Mouse (Mus musculus): ENCODE measurements around the gene Pate3. TPM values are rescaled to one million over a fixed set of nuclear protein-coding genes. Genes with fewer than 3 reads are reported as not detected.
"Not testable (repeated sequence)": the region's sequence is repeated elsewhere in the genome, so short reads cannot be mapped to it uniquely, and the experiment has no call there.

Gene Pate3
- polyA plus RNA-seq (2015; fragmentation: Nextera tagmentation; extraction: Ambion mirVana), result not detected in 2 replicates

DNA sequence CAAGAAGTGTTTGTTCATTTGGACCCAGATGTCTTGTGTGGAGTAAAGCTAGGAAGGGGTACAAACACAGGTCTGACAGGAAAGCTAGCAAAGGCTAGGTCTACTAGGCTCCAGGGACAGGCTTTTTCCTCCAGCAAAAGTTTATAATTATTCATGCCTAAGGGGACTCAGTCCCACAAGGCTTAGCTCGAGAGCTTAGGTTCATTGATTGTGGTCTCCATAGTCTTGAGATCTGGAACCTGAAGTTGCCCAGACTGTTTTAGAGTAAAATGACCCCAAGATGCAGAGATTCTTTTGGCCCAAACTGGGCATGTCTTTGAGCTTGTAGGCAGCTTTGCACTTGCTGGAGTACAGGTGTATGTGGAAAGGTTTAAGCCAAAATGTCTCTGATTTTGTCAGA is at the start of gene Pate3:
Gene Pate3, minus strand, starts transcription at position 101 of the 400 bp plus-strand sequence.
- no peaks in the 10 kb centered on the region for H3K4me1 ChIP-seq (replicated peaks)
- H3K36me3 ChIP-seq, result no peaks in the 10 kb centered on the region
- ATAC-seq (replicated peaks; ENCODE audit: insufficient number of reproducible peaks, insufficient read depth, low FRiP score, low read depth), result no peak
- H3K27ac ChIP-seq, result no peak within 1 kb of the TSS
- no peaks in the 10 kb centered on the region for H3K9me3 ChIP-seq (replicated peaks)
- no peak within 1 kb of the TSS for H3K4me2 ChIP-seq
- no peak within 1 kb of the TSS for H3K9ac ChIP-seq
- no peak within 1 kb of the TSS for H3K4me3 ChIP-seq
- WGBS, result 58% methylated on average over 1 of the region's 1 CpGs
- H3K27me3 ChIP-seq, result no peaks in the 10 kb centered on the region

DNA sequence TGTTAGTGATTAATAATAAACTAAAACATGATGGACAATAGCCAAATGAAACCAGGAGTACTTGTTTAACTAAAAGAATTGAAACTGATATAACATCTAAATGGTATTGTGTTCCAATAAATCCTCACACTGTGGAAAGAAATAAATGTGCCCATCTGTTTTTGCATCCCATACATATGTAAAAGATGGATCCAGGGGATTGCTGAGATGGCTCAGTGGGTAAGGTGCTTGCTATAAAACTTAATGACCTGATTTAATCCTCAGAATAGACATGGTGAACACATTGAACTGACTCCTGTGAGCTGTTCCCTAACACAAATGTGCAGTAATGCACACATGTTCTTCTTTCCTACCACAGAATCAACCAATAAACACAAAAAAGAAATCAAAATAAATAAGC is 43.9 kb upstream of the Pate3 start:
- no peak overlapping the region for H3K4me3 ChIP-seq
- H3K27ac ChIP-seq, result no peak overlapping the region
- no peak overlapping the region for H3K4me2 ChIP-seq
- no peaks in the 10 kb centered on the region for H3K36me3 ChIP-seq
- no peaks in the 10 kb centered on the region for H3K4me1 ChIP-seq (replicated peaks)
- H3K9ac ChIP-seq, result no peak overlapping the region
- no peak for ATAC-seq (replicated peaks; ENCODE audit: insufficient number of reproducible peaks, insufficient read depth, low FRiP score, low read depth)
- H3K27me3 ChIP-seq, result no peaks in the 10 kb centered on the region
- H3K9me3 ChIP-seq (replicated peaks), result no peaks in the 10 kb centered on the region

DNA sequence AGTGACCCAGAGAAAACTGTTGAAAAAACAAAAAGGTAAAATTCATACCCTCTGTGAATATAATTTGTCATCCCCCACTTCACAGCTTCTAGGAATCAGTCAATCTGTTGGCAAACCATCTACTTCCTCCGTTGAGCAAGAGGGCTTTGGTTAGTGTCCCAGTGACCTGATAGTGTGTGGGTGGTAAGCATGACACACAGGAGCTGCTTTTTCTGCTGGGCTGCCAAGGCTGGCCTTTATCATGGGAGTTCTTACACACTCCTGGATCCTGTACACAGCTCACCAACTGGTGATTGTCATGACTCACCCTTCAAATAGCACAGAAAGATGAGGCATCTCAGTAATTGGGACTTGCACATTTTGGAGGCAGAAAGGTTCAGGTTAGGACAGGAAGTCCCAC is 39.0 kb upstream of the Pate3 start, which contains the start of gene Pate1:
Gene Pate1, minus strand, starts transcription at position 378 of the 400 bp plus-strand sequence.
- WGBS, result 36% methylated on average over 1 of the region's 1 CpGs
- no peaks in the 10 kb centered on the region for H3K36me3 ChIP-seq
- H3K4me1 ChIP-seq (replicated peaks), result no peaks in the 10 kb centered on the region
- no peak for ATAC-seq (replicated peaks; ENCODE audit: insufficient number of reproducible peaks, insufficient read depth, low FRiP score, low read depth)
- no peaks in the 10 kb centered on the region for H3K9me3 ChIP-seq (replicated peaks)
- no peak within 1 kb of the TSS for H3K9ac ChIP-seq
- no peak within 1 kb of the TSS for H3K4me2 ChIP-seq
- H3K27ac ChIP-seq, result no peak within 1 kb of the TSS
- H3K4me3 ChIP-seq, result no peak within 1 kb of the TSS
- no peaks in the 10 kb centered on the region for H3K27me3 ChIP-seq

DNA sequence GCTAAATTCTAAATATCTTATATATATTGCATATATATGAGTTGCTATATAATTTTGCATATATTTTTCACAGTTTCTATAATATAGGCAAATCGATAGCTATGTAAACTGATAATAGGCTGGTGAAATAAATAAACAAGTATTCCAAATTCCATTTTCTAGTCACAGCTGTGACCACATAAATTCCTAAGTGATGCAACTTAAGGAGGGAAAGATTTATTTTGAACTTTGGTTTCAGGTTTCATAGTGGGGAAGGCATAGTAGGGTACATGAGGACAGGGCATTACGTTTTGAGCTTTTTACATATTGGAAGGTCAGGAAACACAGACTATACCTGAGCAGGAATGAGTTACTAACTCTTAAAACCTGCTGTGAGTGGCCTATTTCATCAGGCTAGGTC is 25.6 kb upstream of the Pate3 start:
- H3K9ac ChIP-seq, result no peak overlapping the region
- no peak for ATAC-seq (replicated peaks; ENCODE audit: insufficient number of reproducible peaks, insufficient read depth, low FRiP score, low read depth)
- no peaks in the 10 kb centered on the region for H3K9me3 ChIP-seq (replicated peaks)
- no peaks in the 10 kb centered on the region for H3K4me1 ChIP-seq (replicated peaks)
- no peak overlapping the region for H3K4me3 ChIP-seq
- H3K36me3 ChIP-seq, result no peaks in the 10 kb centered on the region
- WGBS, result 66% methylated on average over 2 of the region's 2 CpGs
- H3K27me3 ChIP-seq, result no peaks in the 10 kb centered on the region
- no peak overlapping the region for H3K27ac ChIP-seq
- H3K4me2 ChIP-seq, result no peak overlapping the region

DNA sequence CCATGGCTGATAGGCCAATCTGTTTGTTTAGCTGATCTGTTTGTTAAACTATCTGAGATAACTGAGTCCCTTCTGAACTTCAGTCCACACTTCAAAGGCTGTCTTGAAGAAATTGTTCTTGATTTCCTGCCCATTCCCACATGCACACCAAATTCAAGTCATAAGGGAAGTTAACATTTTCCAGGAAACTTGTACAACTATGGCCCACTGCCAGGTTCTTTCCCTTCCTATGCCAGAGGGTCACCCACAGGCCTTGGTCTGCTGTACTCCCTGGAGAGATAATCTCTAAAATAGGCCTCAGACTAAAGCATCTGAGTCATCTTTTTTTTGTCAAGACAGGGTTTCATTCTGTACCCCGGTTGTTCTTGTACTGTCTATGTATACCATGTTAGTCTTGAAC is 15.0 kb downstream of the Pate3 start:
- no peak for ATAC-seq (replicated peaks; ENCODE audit: insufficient number of reproducible peaks, insufficient read depth, low FRiP score, low read depth)
- Histone ChIP-seq H3K36me3 (no peaks in the 10 kb centered on the region), H3K4me1 (replicated peaks) (no peaks in the 10 kb centered on the region), H3K9ac (no peak overlapping the region), H3K27ac (no peak overlapping the region), H3K4me3 (no peak overlapping the region), H3K4me2 (no peak overlapping the region), H3K9me3 (replicated peaks) (no peaks in the 10 kb centered on the region), H3K27me3 (no peaks in the 10 kb centered on the region)
- 69% methylated on average over 1 of the region's 1 CpGs for WGBS

DNA sequence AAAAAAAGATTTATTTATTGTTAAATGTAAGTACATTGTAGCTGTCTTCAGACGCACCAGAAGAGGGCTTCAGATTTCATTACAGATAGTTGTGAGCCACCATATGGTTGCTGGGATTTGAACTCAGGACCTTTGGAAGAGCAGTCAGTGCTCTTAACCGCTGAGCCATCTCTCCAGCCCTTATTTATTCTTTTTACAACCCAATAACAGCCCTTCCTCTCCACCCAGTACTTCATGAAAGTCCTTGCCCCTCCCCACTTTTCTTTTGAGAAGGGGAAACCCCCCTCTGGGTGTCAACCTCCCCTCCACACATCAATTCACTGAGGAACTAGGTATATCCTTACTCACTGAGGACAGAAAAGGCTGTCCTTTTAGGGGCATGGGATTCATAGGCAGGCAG is 31.2 kb downstream of the Pate3 start:
- H3K4me3 ChIP-seq; H3K4me2 ChIP-seq; ATAC-seq (replicated peaks; ENCODE audit: insufficient number of reproducible peaks, insufficient read depth, low FRiP score, low read depth); H3K36me3 ChIP-seq; H3K4me1 ChIP-seq (replicated peaks); H3K27me3 ChIP-seq; H3K9ac ChIP-seq; H3K9me3 ChIP-seq (replicated peaks); H3K27ac ChIP-seq: not testable (repeated sequence)
- WGBS, result 71% methylated on average over 2 of the region's 2 CpGs

DNA sequence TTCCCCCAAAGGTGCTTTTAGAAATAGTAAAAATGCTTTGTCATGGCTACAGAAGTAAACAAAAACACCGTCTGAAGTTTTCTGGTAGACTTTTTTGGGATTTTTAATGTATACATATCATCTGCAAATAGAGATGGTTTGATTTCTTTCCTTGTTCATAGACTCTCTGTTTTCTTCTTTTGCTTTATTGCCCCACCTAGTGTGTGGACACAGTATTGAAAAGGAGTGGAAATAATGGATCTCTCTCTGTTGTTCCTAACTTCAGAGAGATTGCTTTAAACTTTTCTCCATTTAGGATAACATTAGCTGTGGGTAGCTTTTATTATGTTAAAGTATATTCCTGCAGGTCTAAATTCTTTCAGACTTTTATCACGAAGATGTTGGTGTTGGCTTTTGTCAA is 34.0 kb downstream of the Pate3 start:
- no peak overlapping the region for H3K27ac ChIP-seq
- ATAC-seq (replicated peaks; ENCODE audit: insufficient number of reproducible peaks, insufficient read depth, low FRiP score, low read depth), result no peak
- no peaks in the 10 kb centered on the region for H3K9me3 ChIP-seq (replicated peaks)
- no peak overlapping the region for H3K4me3 ChIP-seq
- no peaks in the 10 kb centered on the region for H3K36me3 ChIP-seq
- H3K4me1 ChIP-seq (replicated peaks), result no peaks in the 10 kb centered on the region
- H3K27me3 ChIP-seq, result no peaks in the 10 kb centered on the region
- H3K9ac ChIP-seq, result no peak overlapping the region
- no peak overlapping the region for H3K4me2 ChIP-seq
- WGBS, result 22% methylated on average over 2 of the region's 2 CpGs

DNA sequence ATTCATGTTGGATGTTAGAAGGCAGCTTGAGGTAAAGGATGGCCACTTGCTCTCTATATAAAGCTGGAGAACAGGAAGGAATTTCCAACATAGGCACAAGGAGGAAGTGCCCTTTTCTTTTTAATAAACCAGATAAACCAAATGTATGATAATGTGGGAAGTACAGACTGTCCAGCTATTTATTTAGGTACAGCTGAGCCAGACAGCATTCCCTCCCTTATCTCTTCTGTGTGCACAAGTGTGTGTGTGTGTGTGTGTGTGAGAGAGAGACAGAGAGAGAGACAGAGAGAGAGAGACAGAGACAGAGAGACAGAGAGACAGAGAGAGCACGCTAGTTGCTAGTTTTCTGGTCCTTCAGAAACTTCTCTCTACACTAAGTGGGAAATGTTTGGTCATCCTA is 36.2 kb downstream of the Pate3 start, which contains the start of gene Pate4:
Gene Pate4, minus strand, starts transcription at position 101 of the 400 bp plus-strand sequence.
- Histone ChIP-seq H3K4me2 (no peak within 1 kb of the TSS), H3K4me3 (no peak within 1 kb of the TSS), H3K4me1 (replicated peaks) (no peaks in the 10 kb centered on the region), H3K36me3 (no peaks in the 10 kb centered on the region), H3K27me3 (no peaks in the 10 kb centered on the region), H3K9me3 (replicated peaks) (no peaks in the 10 kb centered on the region), H3K9ac (no peak within 1 kb of the TSS), H3K27ac (no peak within 1 kb of the TSS)
- no peak for ATAC-seq (replicated peaks; ENCODE audit: insufficient number of reproducible peaks, insufficient read depth, low FRiP score, low read depth)
- 88% methylated on average over 1 of the region's 1 CpGs for WGBS

DNA sequence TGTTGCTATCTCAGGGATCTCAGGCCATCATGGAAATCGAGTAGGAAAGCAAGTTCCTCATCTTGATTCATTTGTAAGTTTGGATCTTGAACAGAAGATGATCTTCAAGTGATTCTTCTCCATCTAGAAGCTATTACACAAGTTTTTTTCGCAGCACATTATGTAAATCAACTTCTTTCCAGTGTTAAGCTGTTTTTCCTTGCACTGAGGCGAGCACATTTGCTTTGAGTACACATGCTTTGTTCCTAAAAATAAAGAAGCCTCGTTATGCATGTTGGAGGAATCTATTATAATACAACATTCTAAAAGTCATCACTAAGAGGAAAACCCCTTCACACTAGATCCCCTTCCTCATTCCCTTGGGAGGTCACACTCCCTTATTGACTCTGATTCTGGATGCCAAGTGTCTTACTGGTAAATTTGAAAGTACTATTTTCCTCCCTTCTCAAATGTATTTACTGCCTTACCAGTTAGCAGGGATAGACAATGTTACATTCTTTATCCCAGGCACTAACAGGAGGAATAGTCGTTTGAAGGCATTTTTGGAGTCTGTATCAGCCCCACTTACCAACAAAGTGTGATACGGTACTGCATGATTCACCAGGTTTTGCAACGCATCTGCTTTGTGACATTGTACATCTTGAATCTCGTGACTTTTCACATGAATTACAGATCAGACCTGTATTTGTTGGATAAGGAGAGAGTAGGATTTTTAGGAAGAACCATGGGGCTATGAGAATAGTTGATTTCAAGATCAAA is 40.2 kb downstream of the Pate3 start:
- H3K4me1 ChIP-seq (replicated peaks), result no peaks in the 10 kb centered on the region
- H3K4me2 ChIP-seq, result no peak overlapping the region
- no peak overlapping the region for H3K4me3 ChIP-seq
- no peak overlapping the region for H3K27ac ChIP-seq
- WGBS, result 59% methylated on average over 8 of the region's 8 CpGs
- no peaks in the 10 kb centered on the region for H3K27me3 ChIP-seq
- no peak for ATAC-seq (replicated peaks; ENCODE audit: insufficient number of reproducible peaks, insufficient read depth, low FRiP score, low read depth)
- H3K9me3 ChIP-seq (replicated peaks), result no peaks in the 10 kb centered on the region; the same call in 1 of the 2 replicates
- no peaks in the 10 kb centered on the region for H3K36me3 ChIP-seq
- H3K9ac ChIP-seq, result no peak overlapping the region

Other genes starting within 250 kb of the Pate3 start
- gene Cdon, start 227.1 kb downstream of the Pate3 start, polyA plus RNA-seq (2015; fragmentation: Nextera tagmentation; extraction: Ambion mirVana), result 6.8 and 7.5 TPM in 2 replicates
- gene Gm1113, start 129.9 kb downstream of the Pate3 start, polyA plus RNA-seq (2015; fragmentation: Nextera tagmentation; extraction: Ambion mirVana), result not detected in 2 replicates
- 0.69 and 0.91 TPM in 2 replicates for gene Ddx25, start 89.7 kb downstream of the Pate3 start, polyA plus RNA-seq (2015; fragmentation: Nextera tagmentation; extraction: Ambion mirVana)
- gene Pus3, start 89.6 kb downstream of the Pate3 start, polyA plus RNA-seq (2015; fragmentation: Nextera tagmentation; extraction: Ambion mirVana), result 11.1 and 12.1 TPM in 2 replicates
- gene Pate2, start 77.9 kb downstream of the Pate3 start, polyA plus RNA-seq (2015; fragmentation: Nextera tagmentation; extraction: Ambion mirVana), result 0.23 and 0.39 TPM in 2 replicates
- 13.6 and 15.3 TPM in 2 replicates for gene Hyls1, start 77.8 kb downstream of the Pate3 start, polyA plus RNA-seq (2015; fragmentation: Nextera tagmentation; extraction: Ambion mirVana)
- gene Pate4, start 36.3 kb downstream of the Pate3 start, polyA plus RNA-seq (2015; fragmentation: Nextera tagmentation; extraction: Ambion mirVana), result not detected in 2 replicates
- gene Pate1, start 39.2 kb upstream of the Pate3 start, polyA plus RNA-seq (2015; fragmentation: Nextera tagmentation; extraction: Ambion mirVana), result not detected in 2 replicates
- gene Gm17677, start 92.8 kb upstream of the Pate3 start, polyA plus RNA-seq (2015; fragmentation: Nextera tagmentation; extraction: Ambion mirVana), result not detected in 2 replicates
- not detected in 2 replicates for gene Gm17727, start 129.9 kb upstream of the Pate3 start, polyA plus RNA-seq (2015; fragmentation: Nextera tagmentation; extraction: Ambion mirVana)
- gene Gm27235, start 141.9 kb upstream of the Pate3 start, polyA plus RNA-seq (2015; fragmentation: Nextera tagmentation; extraction: Ambion mirVana), result not detected in 2 replicates
- gene D730048I06Rik, start 141.9 kb upstream of the Pate3 start, polyA plus RNA-seq (2015; fragmentation: Nextera tagmentation; extraction: Ambion mirVana), result not detected in 2 replicates
- not detected in 2 replicates for gene 9230110F15Rik, start 195.9 kb upstream of the Pate3 start, polyA plus RNA-seq (2015; fragmentation: Nextera tagmentation; extraction: Ambion mirVana)

Data from heart, embryonic 15.5 days (tissue).